Comparison of ENCODE assay signal across 28 mouse cellular contexts in genomic region chr4:155016807-155017206, GRCm38 (mm10). TPM values are rescaled to one million over a fixed set of nuclear protein-coding genes. Genes with fewer than 3 reads are reported as not detected.
"Had no signal": no experiment of that assay in that cellular context is flagged by ENCODE, and none has a peak within 500 bp of the region (broad histone marks: within the 10 kb centered on the region; RNA-seq: fewer than 3 reads in every experiment).

No protein-coding gene starts in this region.

- H3K4me3 ChIP-seq: heart, adult 2 months; heart, embryonic 13.5 days; heart, embryonic 15.5 days; hindbrain, embryonic 13.5 days; hindbrain, embryonic 15.5 days; kidney, embryonic 15.5 days; limb, embryonic 13.5 days; limb, embryonic 15.5 days; liver, embryonic 12.5 days had no signal

- DNase-seq: gastrocnemius, postnatal 14 days; gastrocnemius, postnatal 36 days; heart, adult 11 months; heart, adult 2 months; heart, postnatal 14 days; heart, postnatal 36 days; kidney, adult 11 months; kidney, adult 2 months; kidney, adult 9 months; kidney, postnatal 14 days; kidney, postnatal 36 days; layer of hippocampus, postnatal 36 days had no signal

- H3K27ac ChIP-seq: heart, adult 2 months; heart, embryonic 13.5 days; heart, embryonic 15.5 days; hindbrain, embryonic 13.5 days; hindbrain, embryonic 15.5 days; hindbrain, postnatal 0 days; kidney, embryonic 15.5 days; kidney, postnatal 0 days; limb, embryonic 13.5 days; limb, embryonic 15.5 days; liver, embryonic 12.5 days; liver, embryonic 14.5 days had no signal

- H3K27me3 ChIP-seq: hindbrain, embryonic 15.5 days; limb, embryonic 15.5 days had no signal

RNA-seq across cellular contexts. Expression of gene Plch2, which starts 39.8 kb away (rescaled TPM):
- total RNA-seq: heart, adult 2 months; heart, postnatal 36 days; hematopoietic stem cell, adult 5-6 weeks; liver, adult 2 months had no signal

RNA-seq across cellular contexts. Expression of gene Hes5, which starts 56.1 kb away (rescaled TPM):
- total RNA-seq: gastrocnemius, adult 18-20 months; gastrocnemius, adult 8-10 months; gastrocnemius, postnatal 36 days; heart, adult 2 months; heart, postnatal 14 days; heart, postnatal 36 days; liver, adult 2 months had no signal
- polyA plus RNA-seq: heart, postnatal 0 days; kidney, adult 2 months; liver, adult 2 months had no signal
